Mouse (Mus musculus): Measurements from ENCODE around the gene Smco3.

DNA sequence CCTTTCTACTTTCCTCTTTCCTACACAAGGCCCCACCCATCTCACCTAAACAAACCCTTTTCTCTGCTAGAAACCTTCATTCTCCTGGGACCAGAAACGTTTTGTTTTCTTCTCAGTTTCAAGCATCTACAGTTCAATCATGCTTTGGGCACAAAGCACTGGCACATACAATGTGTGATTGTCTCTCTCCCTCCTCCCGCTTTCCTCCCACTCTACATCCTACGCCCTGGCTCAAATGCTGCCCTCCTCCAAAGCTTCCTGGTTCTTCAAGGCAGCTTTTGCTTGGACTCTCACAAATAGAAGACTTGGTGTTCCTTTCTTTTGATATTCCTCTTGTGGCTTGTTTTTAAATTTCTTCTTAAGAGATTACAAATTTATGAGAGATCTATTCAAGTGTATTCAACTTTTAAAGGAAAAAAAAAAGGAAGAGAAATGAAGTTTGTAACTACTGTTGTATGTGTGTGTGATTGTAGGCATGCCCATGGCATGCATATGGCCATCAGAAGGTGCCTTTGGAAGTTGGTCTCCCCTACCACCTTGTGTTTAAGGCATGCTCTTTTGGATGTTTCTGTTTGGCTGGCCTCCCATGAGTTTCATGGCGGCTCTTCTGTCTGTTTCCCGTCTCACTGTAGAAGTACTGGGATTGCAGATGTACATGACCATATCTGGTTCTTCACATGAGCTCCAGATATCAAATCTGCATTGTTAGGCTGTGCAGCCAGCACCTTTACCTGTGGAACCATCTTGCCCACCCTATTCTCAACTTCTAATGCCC, 10.6 kb upstream of the Smco3 start:
- TF ChIP-seq POLR2A (IDR thresholded peaks at IDR 0.05; ENCODE audit: low read depth, low read length) (no peak), CTCF (IDR thresholded peaks at IDR 0.05; ENCODE audit: extremely low read depth, insufficient read depth, insufficient read length, insufficient replicate concordance) (no peak)

Measured in spleen, adult 2 months (tissue).